Mouse (Mus musculus) neural tube, embryonic 14.5 days (tissue): ENCODE data around the gene Usp48. TPM values are rescaled to one million over a fixed set of nuclear protein-coding genes. Genes with fewer than 3 reads are reported as not detected.

Experiments used
- ATAC-seq: fragments of 200-750 bp; cut with Nextera tagmentation; 2 replicates; pipeline ENCODE4 v1.8.0; 2017; ENCODE audit warnings: low read depth, mild to moderate bottlenecking, moderate TSS enrichment, moderate library complexity
- H3K27ac ChIP-seq: fragments of 300-500 bp; sonication (generic); 2 replicates; pipeline ENCODE4 v1.5.1; 2014; ENCODE audit warnings: low read depth, mild to moderate bottlenecking, control low read depth, low read length, moderate library complexity, mixed read lengths
- H3K27me3 ChIP-seq: fragments of 300-500 bp; sonication (generic); 2 replicates; pipeline ENCODE4 v1.6.1; 2014; ENCODE audit warnings: low read length; ENCODE audit not compliant: control insufficient read depth, insufficient read depth
- H3K36me3 ChIP-seq: fragments of 300-500 bp; sonication (generic); 2 replicates; pipeline ENCODE4 v1.6.1; 2014; ENCODE audit warnings: low read length, mixed read lengths; ENCODE audit not compliant: control insufficient read depth, insufficient read depth
- H3K4me1 ChIP-seq: fragments of 300-500 bp; sonication (generic); 2 replicates; pipeline ENCODE4 v1.6.1; 2014; ENCODE audit warnings: low read length; ENCODE audit not compliant: control insufficient read depth, insufficient read depth
- H3K4me2 ChIP-seq: fragments of 300-500 bp; sonication (generic); 2 replicates; pipeline ENCODE4 v1.6.1; 2014; ENCODE audit warnings: mild to moderate bottlenecking, low read depth, low read length, control low read depth
- H3K4me3 ChIP-seq: fragments of 300-500 bp; sonication (generic); 2 replicates; pipeline ENCODE4 v1.5.1; 2014; ENCODE audit warnings: low read depth, low read length, control low read depth, mixed read lengths
- H3K9ac ChIP-seq: fragments of 300-500 bp; sonication (generic); replicated peaks from 2 replicates; pipeline ENCODE4 v1.6.1; 2014; ENCODE audit warnings: low read depth, mild to moderate bottlenecking, control low read depth, low read length, mixed read lengths
- H3K9me3 ChIP-seq: fragments of 300-500 bp; sonication (generic); 2 replicates; pipeline ENCODE4 v1.6.1; 2016; ENCODE audit warnings: low read length; ENCODE audit not compliant: control insufficient read depth
- WGBS: fragments of 180-500 bp; shearing (Covaris S2); extraction: QIAGEN DNeasy Blood & Tissue Kit; methylation state at CpG from one replicate; pipeline ENCODE4 v1.1.7; 2014; 5-methylcytosine and 5-hydroxymethylcytosine counted together
- polyA plus RNA-seq: library from polyadenylated mRNA; unstranded; fragments of >200 nt; fragmentation: Nextera tagmentation; extraction: Ambion mirVana; gene quantifications from 2 replicates; pipeline ENCODE4 v1.2.1, GENCODE M21; 2014

Usp48 gene
- polyA plus RNA-seq, 1 experiment from 2014 or later, result 81.9 TPM

DNA sequence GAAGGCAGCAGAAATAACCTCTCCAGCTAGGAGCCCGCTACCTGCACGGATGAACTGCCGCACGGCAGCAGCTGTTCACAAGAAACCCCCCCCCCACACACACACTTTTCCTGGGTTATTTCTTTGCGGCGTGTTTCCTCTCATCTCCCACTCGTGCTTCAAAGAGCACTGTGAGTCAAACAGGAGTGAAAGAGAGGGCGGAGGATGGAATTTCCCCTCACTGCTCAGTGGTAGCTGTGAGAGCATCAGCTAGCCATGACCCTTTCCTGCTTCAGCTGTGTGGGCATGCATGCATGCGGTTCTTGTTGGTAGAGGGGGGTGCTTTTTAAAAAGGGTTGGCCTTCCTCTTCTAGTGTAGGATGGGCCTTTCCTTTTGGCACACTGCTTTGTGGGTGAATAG, 54.7 kb downstream of the Usp48 start:
- ATAC-seq, result no peak
- H3K27me3 ChIP-seq, result no peaks in the 10 kb centered on the region
- no peaks in the 10 kb centered on the region for H3K4me1 ChIP-seq
- H3K36me3 ChIP-seq, result peaks cover 59% of the 10 kb centered on the region
- H3K27ac ChIP-seq, result no peak overlapping the region
- H3K4me3 ChIP-seq, result no peak overlapping the region
- no peaks in the 10 kb centered on the region for H3K9me3 ChIP-seq
- no peak overlapping the region for H3K9ac ChIP-seq
- 90% methylated on average over 9 of the region's 9 CpGs for WGBS
- no peak overlapping the region for H3K4me2 ChIP-seq

DNA sequence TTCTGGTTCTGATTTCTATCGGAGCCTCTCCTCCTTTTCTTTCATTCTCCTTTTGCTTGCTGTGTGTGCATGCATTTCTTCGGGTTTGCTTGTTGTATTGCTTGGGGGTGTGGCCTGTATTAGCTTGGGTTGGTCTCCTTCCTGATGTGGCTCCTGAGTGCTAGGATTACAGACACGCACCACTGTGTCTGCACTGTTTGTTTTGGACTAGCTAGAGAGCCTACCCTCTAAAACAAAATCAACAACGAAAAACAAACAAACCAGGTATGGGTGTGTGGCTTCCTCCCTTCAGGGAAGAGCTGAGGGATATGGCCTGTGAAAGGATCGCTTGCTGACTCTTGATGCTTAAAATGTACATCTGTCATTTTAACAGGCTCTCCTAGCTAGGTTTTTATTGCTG, 57.4 kb downstream of the Usp48 start:
- H3K4me3 ChIP-seq, result no peak overlapping the region
- H3K27me3 ChIP-seq, result no peaks in the 10 kb centered on the region
- no peaks in the 10 kb centered on the region for H3K9me3 ChIP-seq
- H3K27ac ChIP-seq, result no peak overlapping the region
- WGBS, result 83% methylated on average over 5 of the region's 5 CpGs
- no peaks in the 10 kb centered on the region for H3K4me1 ChIP-seq
- ATAC-seq, result no peak
- no peak overlapping the region for H3K9ac ChIP-seq
- no peak overlapping the region for H3K4me2 ChIP-seq
- peaks cover 53% of the 10 kb centered on the region for H3K36me3 ChIP-seq

DNA sequence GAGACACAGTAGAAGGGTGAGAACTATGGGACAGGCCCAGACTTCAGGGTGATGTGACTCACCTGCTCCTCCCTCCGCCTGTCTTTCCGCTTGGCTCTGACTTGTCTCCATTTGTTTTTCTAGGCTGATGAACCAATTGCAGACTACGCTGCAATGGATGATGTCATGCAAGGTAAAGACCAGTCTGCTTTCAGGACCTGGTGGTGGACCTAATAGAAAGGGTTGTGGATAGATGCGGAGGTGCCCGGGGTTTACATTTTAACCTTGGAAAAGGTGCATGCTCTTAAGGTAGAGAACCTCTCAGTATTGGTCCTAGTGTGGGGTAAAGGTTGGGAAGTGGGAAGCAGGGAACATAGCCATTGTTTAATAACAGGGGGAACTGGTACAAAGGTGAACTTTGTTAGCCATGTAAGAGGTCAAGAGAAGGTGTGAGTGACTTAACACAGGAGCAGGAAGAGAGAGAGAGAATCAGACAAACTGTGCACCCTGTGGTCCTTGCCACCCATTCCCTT, 59.3 kb downstream of the Usp48 start:
- H3K9me3 ChIP-seq, result no peaks in the 10 kb centered on the region
- no peaks in the 10 kb centered on the region for H3K27me3 ChIP-seq
- no peak overlapping the region for H3K4me3 ChIP-seq
- no peak overlapping the region for H3K4me2 ChIP-seq
- no peaks in the 10 kb centered on the region for H3K4me1 ChIP-seq
- 96% methylated on average over 5 of the region's 5 CpGs for WGBS
- H3K9ac ChIP-seq, result no peak overlapping the region
- ATAC-seq, result no peak
- no peak overlapping the region for H3K27ac ChIP-seq
- H3K36me3 ChIP-seq, result peaks cover 60% of the 10 kb centered on the region; the same call in 1 of the 2 replicates

DNA sequence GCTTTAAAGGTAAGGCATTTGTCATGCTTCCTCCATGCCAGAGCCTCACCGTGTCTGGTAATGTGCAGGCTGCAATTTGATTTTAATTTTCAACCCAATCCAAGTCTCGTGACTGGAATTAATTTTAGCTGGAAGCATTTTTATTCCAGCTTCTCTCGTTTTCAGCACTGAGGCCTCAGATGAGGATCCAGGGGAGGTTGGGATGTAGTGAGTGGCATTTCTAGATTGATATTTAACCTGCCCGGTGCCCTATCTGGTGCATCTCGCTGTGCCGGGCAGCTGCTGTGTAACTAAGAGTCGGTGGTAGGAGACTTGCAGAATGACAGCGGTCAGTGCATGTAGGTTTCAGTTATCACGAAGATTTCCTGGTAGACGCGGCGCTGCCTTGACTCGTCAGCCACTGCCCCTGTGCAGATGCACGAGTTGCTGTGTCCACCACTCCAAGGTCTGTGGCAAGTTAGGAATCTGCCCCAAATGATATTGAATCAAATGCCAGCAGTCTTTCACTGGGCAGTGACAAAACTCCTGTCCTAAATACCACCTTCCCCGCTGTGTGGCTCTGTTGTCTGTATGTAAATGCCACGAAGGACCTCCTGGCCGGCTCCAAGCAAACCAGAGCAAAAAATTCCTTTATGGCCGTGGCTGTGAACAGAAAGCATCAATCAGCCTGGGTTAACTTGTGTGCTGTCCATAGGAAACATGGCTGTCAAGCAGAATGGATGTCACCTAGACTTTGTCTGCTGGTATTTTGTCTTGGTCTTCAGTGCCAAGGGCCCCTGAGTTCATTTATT, 61.9 kb downstream of the Usp48 start:
- Histone ChIP-seq H3K4me2 (no peak overlapping the region), H3K4me1 (no peaks in the 10 kb centered on the region), H3K9me3 (no peaks in the 10 kb centered on the region), H3K9ac (no peak overlapping the region), H3K4me3 (no peak overlapping the region), H3K36me3 (peaks cover 39% of the 10 kb centered on the region; the same call in 1 of the 2 replicates), H3K27ac (no peak overlapping the region), H3K27me3 (no peaks in the 10 kb centered on the region)
- ATAC-seq, result no peak
- WGBS, result 76% methylated on average over 18 of the region's 18 CpGs

DNA sequence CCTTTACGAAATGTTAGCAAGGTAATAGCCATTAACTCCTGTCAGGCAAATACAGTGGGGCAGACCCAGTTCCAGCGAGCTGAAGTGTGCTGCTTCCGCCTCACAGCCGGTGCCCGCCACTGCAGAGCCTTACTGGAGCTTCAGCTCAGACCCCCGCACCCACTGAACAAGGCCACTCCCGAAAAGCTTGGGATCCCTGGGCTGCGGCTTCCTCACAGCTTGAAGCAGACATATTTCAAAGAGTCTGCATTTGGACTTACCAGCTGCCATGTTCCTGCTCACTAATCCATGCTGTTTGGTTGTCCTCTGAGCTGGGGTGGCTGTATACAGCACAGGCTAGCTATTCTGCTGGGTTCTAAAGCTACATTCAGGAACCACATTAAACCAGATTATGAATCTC, 64.1 kb downstream of the Usp48 start:
- H3K4me3 ChIP-seq, result no peak overlapping the region
- H3K9me3 ChIP-seq, result no peaks in the 10 kb centered on the region
- no peak for ATAC-seq
- no peak overlapping the region for H3K4me2 ChIP-seq
- no peak overlapping the region for H3K9ac ChIP-seq
- WGBS, result 82% methylated on average over 8 of the region's 8 CpGs
- no peak overlapping the region for H3K27ac ChIP-seq
- H3K4me1 ChIP-seq, result no peaks in the 10 kb centered on the region
- H3K36me3 ChIP-seq, result peaks cover 26% of the 10 kb centered on the region; the same call in 1 of the 2 replicates
- no peaks in the 10 kb centered on the region for H3K27me3 ChIP-seq

DNA sequence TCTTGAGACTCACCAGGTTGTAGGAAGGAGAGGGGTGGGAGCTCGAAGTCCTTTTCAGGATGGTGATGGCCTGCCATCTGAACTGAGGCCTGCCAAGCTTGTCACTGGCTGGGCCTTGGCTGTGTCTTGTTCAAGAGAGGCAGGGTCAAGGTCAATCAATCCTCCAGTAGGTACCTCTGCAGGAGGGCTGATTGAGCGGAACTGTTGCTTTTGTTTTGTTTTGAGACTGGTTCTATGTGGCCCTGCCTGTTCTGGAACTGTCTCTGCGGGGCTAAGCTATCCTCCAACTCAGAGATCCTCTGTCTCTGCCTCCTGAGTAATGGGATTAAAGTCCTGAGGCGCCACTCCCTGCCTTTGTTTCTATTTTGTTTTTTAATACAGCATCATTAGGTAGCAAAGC, 66.0 kb downstream of the Usp48 start:
- Histone ChIP-seq H3K4me3 (no peak overlapping the region), H3K9ac (no peak overlapping the region), H3K27ac (no peak overlapping the region), H3K4me1 (peaks cover 3% of the 10 kb centered on the region; the same call in 1 of the 2 replicates), H3K36me3 (peaks cover 24% of the 10 kb centered on the region; the same call in 1 of the 2 replicates), H3K9me3 (no peaks in the 10 kb centered on the region), H3K27me3 (peaks cover 5% of the 10 kb centered on the region; the same call in 1 of the 2 replicates), H3K4me2 (no peak overlapping the region)
- 74% methylated on average over 4 of the region's 4 CpGs for WGBS
- no peak for ATAC-seq

DNA sequence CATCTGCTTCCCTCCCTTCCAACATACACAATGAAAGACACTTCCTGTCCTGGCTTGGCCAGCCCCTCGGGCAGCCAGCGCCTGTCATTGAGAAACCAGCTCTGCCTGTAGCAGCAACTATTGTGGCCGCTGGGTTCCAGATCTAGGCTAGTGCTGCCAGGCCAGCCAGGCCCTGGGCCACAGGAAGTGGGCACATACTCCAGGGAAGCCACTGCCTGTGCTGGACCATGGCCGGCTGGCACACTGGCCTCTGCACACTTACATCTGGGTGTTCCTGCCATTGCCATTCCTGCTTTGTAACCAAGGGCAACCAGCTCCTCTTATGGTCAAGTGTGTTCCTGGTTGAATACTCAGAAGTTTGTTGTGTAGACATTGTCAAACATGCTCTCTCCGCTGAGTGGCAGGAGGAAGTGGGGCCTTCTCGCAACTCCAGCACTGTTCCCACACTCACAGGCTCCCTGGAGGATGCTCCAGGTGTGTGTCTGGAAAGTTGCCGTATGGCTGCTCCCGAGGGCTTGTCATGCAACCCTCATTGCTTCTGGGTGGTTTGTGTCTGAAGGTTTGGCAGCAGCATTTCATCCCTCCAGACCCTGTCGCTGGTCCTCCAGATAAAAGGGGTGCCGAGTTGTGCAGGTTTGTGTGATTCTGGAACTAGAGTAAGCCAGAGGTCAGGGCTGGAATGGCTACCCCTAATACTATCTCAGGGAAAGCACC, 67.0 kb downstream of the Usp48 start:
- H3K27ac ChIP-seq, result no peak overlapping the region
- H3K4me1 ChIP-seq, result peaks cover 6% of the 10 kb centered on the region

DNA sequence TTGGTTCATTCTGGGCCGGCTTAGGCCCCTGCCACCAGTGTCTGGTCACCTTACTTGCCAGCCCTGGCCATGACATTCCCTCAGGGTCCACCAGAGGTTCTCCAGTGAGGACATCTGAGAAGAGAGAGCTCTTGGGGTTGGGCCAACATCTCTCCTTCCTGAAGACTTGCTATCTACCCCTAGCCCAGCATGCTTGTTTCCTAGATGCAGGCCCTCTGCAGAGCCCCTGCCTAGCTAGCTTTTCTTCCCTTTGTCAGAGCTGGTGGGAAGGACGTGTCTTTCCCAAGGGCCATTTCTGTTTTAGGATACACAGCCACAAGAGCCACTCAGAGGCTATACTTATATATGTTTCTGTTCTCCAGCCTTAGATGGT, 67.5 kb downstream of the Usp48 start:
- no peak overlapping the region for H3K27ac ChIP-seq
- WGBS, result 77% methylated on average over 2 of the region's 2 CpGs
- peaks cover 13% of the 10 kb centered on the region; the same call in 1 of the 2 replicates for H3K36me3 ChIP-seq

More for the DNA sequence above, 67.0 kb downstream of the Usp48 start:
- Histone ChIP-seq H3K9me3 (no peaks in the 10 kb centered on the region), H3K27me3 (peaks cover 5% of the 10 kb centered on the region; the same call in 1 of the 2 replicates), H3K4me3 (no peak overlapping the region), H3K9ac (no peak overlapping the region), H3K4me2 (no peak overlapping the region), H3K36me3 (peaks cover 18% of the 10 kb centered on the region; the same call in 1 of the 2 replicates)
- no peak for ATAC-seq
- WGBS, result 64% methylated on average over 10 of the region's 10 CpGs

DNA sequence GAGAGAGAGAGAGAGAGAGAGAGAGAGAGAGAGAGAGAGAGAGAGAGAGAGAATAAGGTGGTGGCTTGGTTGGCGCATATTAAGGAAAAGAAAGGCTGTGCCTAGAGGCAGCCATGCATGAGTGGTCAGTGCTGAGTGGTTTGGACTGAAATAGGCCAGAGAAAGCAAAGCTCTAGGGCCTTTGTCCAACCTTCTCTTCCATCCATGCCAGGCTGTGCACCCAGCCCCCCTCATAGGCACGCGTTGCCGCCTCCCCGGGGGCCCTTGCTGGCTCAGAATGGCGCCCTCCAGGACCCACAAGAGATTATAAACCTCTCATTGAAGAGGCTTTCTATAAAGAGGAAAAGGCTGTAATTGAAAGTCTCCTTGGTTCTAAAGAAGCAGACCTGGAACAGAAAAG, 68.0 kb downstream of the Usp48 start:
- Histone ChIP-seq H3K4me3 (no peak overlapping the region), H3K27ac (no peak overlapping the region), H3K4me1 (peaks cover 8% of the 10 kb centered on the region), H3K4me2 (no peak overlapping the region), H3K36me3 (peaks cover 9% of the 10 kb centered on the region; the same call in 1 of the 2 replicates), H3K9ac (no peak overlapping the region), H3K27me3 (peaks cover 5% of the 10 kb centered on the region; the same call in 1 of the 2 replicates), H3K9me3 (no peaks in the 10 kb centered on the region)
- 45% methylated on average over 6 of the region's 6 CpGs for WGBS
- ATAC-seq, result no peak

More for the DNA sequence above, 67.5 kb downstream of the Usp48 start:
- Histone ChIP-seq H3K27me3 (peaks cover 5% of the 10 kb centered on the region; the same call in 1 of the 2 replicates), H3K9me3 (no peaks in the 10 kb centered on the region), H3K4me2 (no peak overlapping the region), H3K4me1 (peaks cover 8% of the 10 kb centered on the region), H3K9ac (no peak overlapping the region), H3K4me3 (no peak overlapping the region)
- ATAC-seq, result no peak
